Mouse (Mus musculus) midbrain, embryonic 15.5 days (tissue): Measurements from ENCODE around the gene Gcnt1. TPM values are rescaled to one million over a fixed set of nuclear protein-coding genes. Genes with fewer than 3 reads are reported as not detected.
A peak's percentile ranks its signal among the peaks of the same experiment; 100 is the strongest.

Source experiments
- ATAC-seq: fragments of 200-750 bp; cut with Nextera tagmentation; replicated peaks from 2 replicates; pipeline ENCODE4 v1.8.0; 2017; ENCODE audit warnings: moderate TSS enrichment
- H3K27ac ChIP-seq: fragments of 300-500 bp; sonication (generic); 2 replicates; pipeline ENCODE4 v1.5.1; 2015; ENCODE audit warnings: mild to moderate bottlenecking, inconsistent platforms
- H3K27me3 ChIP-seq: fragments of 300-500 bp; sonication (generic); replicated peaks from 2 replicates; pipeline ENCODE4 v1.6.1; 2015; ENCODE audit warnings: inconsistent platforms
- H3K36me3 ChIP-seq: fragments of 300-500 bp; sonication (generic); replicated peaks from 2 replicates; pipeline ENCODE4 v1.6.1; 2015; ENCODE audit warnings: inconsistent platforms
- H3K4me1 ChIP-seq: fragments of 300-500 bp; sonication (generic); 2 replicates; pipeline ENCODE4 v1.6.1; 2015; ENCODE audit warnings: inconsistent platforms
- H3K4me2 ChIP-seq: fragments of 300-500 bp; sonication (generic); 2 replicates; pipeline ENCODE4 v1.6.1; 2015; ENCODE audit warnings: inconsistent platforms, mild to moderate bottlenecking, moderate library complexity
- H3K4me3 ChIP-seq: fragments of 300-500 bp; sonication (generic); 2 replicates; pipeline ENCODE4 v1.5.1; 2015; ENCODE audit warnings: mild to moderate bottlenecking, inconsistent platforms
- H3K9ac ChIP-seq: fragments of 300-500 bp; sonication (generic); 2 replicates; pipeline ENCODE4 v1.6.1; 2015; ENCODE audit warnings: mild to moderate bottlenecking, inconsistent platforms
- H3K9me3 ChIP-seq: fragments of 300-500 bp; sonication (generic); 2 replicates; pipeline ENCODE4 v1.6.1; 2016; ENCODE audit warnings: inconsistent platforms
- WGBS: fragments of 180-500 bp; shearing (Covaris S2); methylation state at CpG from one replicate; pipeline ENCODE4 v1.1.7; 2015; ENCODE audit warnings: mixed read lengths; 5-methylcytosine and 5-hydroxymethylcytosine counted together
- polyA plus RNA-seq: library from polyadenylated mRNA; unstranded; fragments of >200 nt; fragmentation: Nextera tagmentation; extraction: Ambion mirVana; gene quantifications from 2 replicates; pipeline ENCODE4 v1.2.1, GENCODE M21; 2015

Gcnt1 gene
- polyA plus RNA-seq, 1 experiment from 2014 or later, result 0.45 TPM

DNA sequence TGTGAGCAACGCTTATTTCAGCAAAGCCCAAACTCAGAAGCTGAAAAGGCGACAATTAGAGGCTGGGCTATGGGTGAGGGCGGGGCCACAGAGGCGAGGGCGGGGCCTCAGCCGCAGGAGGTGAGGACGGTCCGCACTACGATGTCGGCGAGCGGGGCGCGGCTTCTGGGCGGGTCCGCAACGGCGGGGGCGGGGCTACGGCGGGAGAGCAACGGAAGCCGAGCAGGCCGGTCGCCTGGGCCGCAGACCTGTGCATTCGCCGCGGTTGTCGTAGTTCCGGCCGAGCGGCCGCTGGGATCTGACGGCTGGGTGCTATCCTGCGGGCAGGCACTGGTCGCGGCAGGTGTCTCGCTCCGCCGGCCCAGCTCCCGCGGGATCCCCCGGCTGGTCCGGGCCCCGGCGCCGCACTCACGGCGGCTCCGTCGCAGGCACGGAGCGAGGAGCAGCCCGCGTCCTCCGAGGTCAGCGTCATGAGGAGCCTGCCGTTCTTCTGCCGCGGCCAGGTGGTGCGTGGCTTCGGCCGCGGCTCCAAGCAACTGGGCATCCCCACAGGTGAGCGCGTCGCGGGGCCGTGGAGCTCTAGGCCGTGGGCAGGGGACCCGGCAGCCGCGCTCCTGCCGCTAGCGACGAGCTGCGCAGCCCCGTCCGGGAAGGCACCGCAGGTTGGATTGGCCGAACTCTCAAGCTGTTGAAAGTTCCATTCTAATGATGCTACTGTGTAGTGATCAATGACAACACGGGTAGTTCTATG, 21.4 kb upstream of the Gcnt1 start, which contains the start of gene Rfk:
Rfk (plus strand) TSS at position 203 of the 751 bp plus-strand sequence.
- ATAC-seq, result peak; percentile 98
- Histone ChIP-seq H3K4me2 (peak within 1 kb of the TSS; percentile 65), H3K4me1 (peaks cover 9% of the 10 kb centered on the region), H3K4me3 (peak within 1 kb of the TSS; percentile 65), H3K27me3 (peaks cover 5% of the 10 kb centered on the region; the same call in 1 of the 2 replicates), H3K27ac (peak within 1 kb of the TSS; percentile 75), H3K9ac (peak within 1 kb of the TSS; percentile 78), H3K9me3 (no peaks in the 10 kb centered on the region), H3K36me3 (peaks cover 4% of the 10 kb centered on the region; the same call in 1 of the 2 replicates)
- under 1% methylated on average over 77 of the region's 83 CpGs for WGBS

GRCm38 (mm10) chr19:17392866-17393265, 20.2 kb upstream of the Gcnt1 start:
- Histone ChIP-seq H3K27ac (no peak overlapping the region), H3K9ac (no peak overlapping the region), H3K9me3 (no peaks in the 10 kb centered on the region), H3K4me1 (peaks cover 9% of the 10 kb centered on the region), H3K4me2 (no peak overlapping the region), H3K4me3 (no peak overlapping the region), H3K27me3 (peaks cover 5% of the 10 kb centered on the region; the same call in 1 of the 2 replicates), H3K36me3 (no peaks in the 10 kb centered on the region)
- no peak for ATAC-seq
- WGBS, result 18% methylated on average over 3 of the region's 3 CpGs

- Histone ChIP-seq H3K27ac (no peak overlapping the region), H3K9me3 (no peaks in the 10 kb centered on the region), H3K9ac (no peak overlapping the region)
Measured at GRCm38 (mm10) chr19:17388404-17388803, 15.8 kb upstream of the Gcnt1 start.

DNA sequence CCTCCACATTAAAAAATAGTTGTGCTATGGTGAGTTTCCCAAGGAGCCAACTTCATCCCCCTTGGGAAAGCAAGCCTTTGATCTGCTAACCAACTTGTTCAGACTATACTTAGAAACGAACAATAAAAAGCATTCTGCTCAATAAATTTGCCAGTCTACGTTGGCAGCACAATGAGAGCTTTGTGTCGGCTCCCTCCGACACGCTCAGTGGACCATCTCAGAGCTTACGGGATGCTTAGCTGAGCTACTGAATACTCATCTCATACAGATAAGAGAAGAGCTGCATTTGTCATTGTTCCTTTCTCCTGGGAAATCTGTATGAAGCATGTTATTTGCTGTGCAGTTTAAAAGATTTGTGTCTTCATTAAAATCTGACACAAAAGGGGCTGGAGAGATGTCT, 13.8 kb upstream of the Gcnt1 start:
- ATAC-seq, result 0 out of 2 replicates have a peak, but pooled peaks have one; percentile 37
- WGBS, result 17% methylated on average over 6 of the region's 6 CpGs
- Histone ChIP-seq H3K9ac (no peak overlapping the region), H3K36me3 (no peaks in the 10 kb centered on the region), H3K4me1 (0 out of 2 replicates have a peak, but pooled peaks cover 2% of the 10 kb centered on the region), H3K4me2 (no peak overlapping the region), H3K9me3 (no peaks in the 10 kb centered on the region), H3K27ac (no peak overlapping the region), H3K4me3 (no peak overlapping the region), H3K27me3 (no peaks in the 10 kb centered on the region)

More at GRCm38 (mm10) chr19:17388404-17388803, 15.8 kb upstream of the Gcnt1 start:
- WGBS, result 19% methylated on average over 2 of the region's 2 CpGs
- ATAC-seq, result peak; percentile 44; the same call in 1 of the 2 replicates
- no peak overlapping the region for H3K4me2 ChIP-seq
- no peak overlapping the region for H3K4me3 ChIP-seq
- H3K36me3 ChIP-seq, result no peaks in the 10 kb centered on the region
- peaks cover 5% of the 10 kb centered on the region; the same call in 1 of the 2 replicates for H3K27me3 ChIP-seq
- H3K4me1 ChIP-seq, result 0 out of 2 replicates have a peak, but pooled peaks cover 2% of the 10 kb centered on the region

GRCm38 (mm10) chr19:17385426-17385825, 12.8 kb upstream of the Gcnt1 start:
- WGBS, result 42% methylated on average over 1 of the region's 1 CpGs

DNA sequence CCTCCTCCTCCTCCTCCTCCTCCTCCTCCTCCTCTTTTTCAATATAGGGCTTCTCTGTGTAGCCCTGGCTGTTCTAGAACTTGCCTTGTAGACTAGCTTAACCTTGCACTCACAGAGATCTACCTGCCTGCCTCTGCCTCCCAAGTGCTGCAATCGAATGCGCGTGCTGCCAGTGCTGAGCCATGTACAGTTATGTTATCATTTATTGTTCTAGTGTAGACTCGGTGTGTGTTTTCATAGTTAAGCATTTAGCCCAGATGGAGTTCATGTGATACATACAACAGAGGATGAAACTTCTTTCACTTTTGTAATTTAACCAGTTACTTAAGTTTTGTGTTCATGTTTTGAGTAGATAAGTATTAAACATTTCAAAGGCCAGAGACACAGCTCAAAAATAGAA, 12.4 kb upstream of the Gcnt1 start:
- H3K9ac ChIP-seq, result no peak overlapping the region
- no peaks in the 10 kb centered on the region for H3K9me3 ChIP-seq
- H3K4me2 ChIP-seq, result no peak overlapping the region
- H3K36me3 ChIP-seq, result no peaks in the 10 kb centered on the region
- H3K4me3 ChIP-seq, result no peak overlapping the region
- ATAC-seq, result no peak
- H3K27ac ChIP-seq, result no peak overlapping the region
- H3K27me3 ChIP-seq, result no peaks in the 10 kb centered on the region
- 0 out of 2 replicates have a peak, but pooled peaks cover 2% of the 10 kb centered on the region for H3K4me1 ChIP-seq
- WGBS, result 97% methylated on average over 4 of the region's 4 CpGs

More at GRCm38 (mm10) chr19:17385426-17385825, 12.8 kb upstream of the Gcnt1 start:
- Histone ChIP-seq H3K9me3 (no peaks in the 10 kb centered on the region), H3K36me3 (no peaks in the 10 kb centered on the region), H3K4me2 (no peak overlapping the region), H3K27ac (no peak overlapping the region), H3K4me3 (no peak overlapping the region), H3K4me1 (0 out of 2 replicates have a peak, but pooled peaks cover 2% of the 10 kb centered on the region), H3K27me3 (no peaks in the 10 kb centered on the region), H3K9ac (no peak overlapping the region)
- ATAC-seq, result no peak

DNA sequence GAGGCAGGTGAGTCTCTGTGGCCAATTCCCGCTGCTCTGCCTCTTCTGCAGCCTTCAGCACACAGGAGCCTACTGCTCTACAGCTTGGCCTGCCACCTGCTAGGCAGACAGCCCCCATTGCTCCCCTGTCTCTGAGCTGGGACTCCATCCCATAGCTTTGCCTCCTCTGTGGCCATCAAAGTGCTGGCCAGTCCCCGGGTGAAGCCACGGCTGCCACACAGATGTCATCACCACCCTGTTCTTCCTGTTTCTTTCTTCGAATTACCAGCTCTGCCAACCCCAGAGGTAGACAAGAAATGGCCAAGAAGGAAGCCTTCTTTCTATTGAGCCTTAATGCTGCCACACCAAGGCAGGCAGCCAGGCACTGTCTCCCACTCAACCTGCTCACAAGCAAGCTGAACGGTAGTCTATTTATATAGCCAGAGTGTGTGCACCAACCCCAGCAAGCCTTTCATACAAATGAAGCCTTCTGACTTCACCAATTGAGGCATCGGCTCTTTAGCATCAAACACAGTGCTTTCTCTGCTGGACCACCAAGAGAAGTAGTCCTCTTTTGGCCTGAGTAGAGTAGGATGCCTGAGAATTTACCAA, 10.3 kb upstream of the Gcnt1 start:
- Histone ChIP-seq H3K27me3 (no peaks in the 10 kb centered on the region), H3K36me3 (no peaks in the 10 kb centered on the region), H3K9me3 (no peaks in the 10 kb centered on the region), H3K4me3 (no peak overlapping the region), H3K4me1 (0 out of 2 replicates have a peak, but pooled peaks cover 2% of the 10 kb centered on the region), H3K4me2 (no peak overlapping the region), H3K9ac (no peak overlapping the region), H3K27ac (no peak overlapping the region)
- 83% methylated on average over 6 of the region's 6 CpGs for WGBS
- ATAC-seq, result no peak

- 82% methylated on average over 7 of the region's 7 CpGs for WGBS
- no peak overlapping the region for H3K9ac ChIP-seq
- H3K27ac ChIP-seq, result no peak overlapping the region
- no peak overlapping the region for H3K4me3 ChIP-seq
- H3K27me3 ChIP-seq, result no peaks in the 10 kb centered on the region
- no peak overlapping the region for H3K4me2 ChIP-seq
- no peaks in the 10 kb centered on the region for H3K36me3 ChIP-seq
- no peak for ATAC-seq
- no peaks in the 10 kb centered on the region for H3K9me3 ChIP-seq
- H3K4me1 ChIP-seq, result no peaks in the 10 kb centered on the region
Measured at GRCm38 (mm10) chr19:17380549-17380948, 7.9 kb upstream of the Gcnt1 start.

DNA sequence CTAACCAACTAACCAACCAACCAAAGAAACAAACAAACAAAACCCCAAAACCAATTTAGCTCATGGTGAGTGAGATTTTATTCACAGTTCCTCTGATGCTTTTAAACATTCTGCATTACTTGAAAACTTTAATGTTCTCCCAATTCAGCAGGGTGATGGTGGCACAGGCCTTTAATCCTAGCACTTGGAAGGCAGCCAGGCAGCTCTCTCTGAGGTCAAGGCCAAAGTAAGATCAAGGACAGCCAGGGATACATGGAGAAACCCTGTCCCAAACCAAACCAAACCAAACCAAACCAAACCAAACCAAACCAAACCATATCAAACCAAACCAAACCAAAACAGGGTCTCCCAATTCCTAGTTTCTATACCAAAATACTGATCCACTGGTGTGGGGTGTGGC, 6.2 kb upstream of the Gcnt1 start:
- Histone ChIP-seq H3K4me3 (no peak overlapping the region), H3K27ac (no peak overlapping the region), H3K9ac (no peak overlapping the region), H3K27me3 (no peaks in the 10 kb centered on the region), H3K4me2 (no peak overlapping the region), H3K36me3 (no peaks in the 10 kb centered on the region), H3K9me3 (no peaks in the 10 kb centered on the region), H3K4me1 (no peaks in the 10 kb centered on the region)
- ATAC-seq, result no peak

DNA sequence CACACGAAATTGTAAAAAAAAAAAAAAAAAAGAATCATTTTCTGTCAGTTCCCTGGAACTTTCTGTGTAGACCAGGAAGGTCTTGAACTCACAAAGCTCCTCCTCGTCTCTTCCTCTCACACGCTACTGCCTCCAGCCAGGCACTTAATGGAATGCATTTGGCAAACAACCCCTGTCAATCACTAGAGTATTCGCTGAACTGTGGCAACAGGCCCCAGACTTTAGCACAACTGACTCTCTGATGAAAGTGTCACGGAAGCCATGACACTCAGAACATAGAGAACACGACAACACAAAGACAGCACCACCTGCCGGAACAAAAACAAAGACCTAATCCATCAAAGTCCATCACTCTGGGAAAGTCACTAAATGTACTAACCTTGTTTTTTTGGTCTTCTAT, 3.1 kb downstream of the Gcnt1 start:
- Histone ChIP-seq H3K27me3 (no peaks in the 10 kb centered on the region), H3K36me3 (no peaks in the 10 kb centered on the region), H3K27ac (no peak overlapping the region), H3K4me1 (no peaks in the 10 kb centered on the region), H3K9ac (no peak overlapping the region), H3K4me2 (no peak overlapping the region), H3K4me3 (no peak overlapping the region), H3K9me3 (no peaks in the 10 kb centered on the region)
- no peak for ATAC-seq
- WGBS, result 52% methylated on average over 7 of the region's 7 CpGs

- ATAC-seq, result no peak
Measured at GRCm38 (mm10) chr19:17368557-17368956, 4.1 kb downstream of the Gcnt1 start.

DNA sequence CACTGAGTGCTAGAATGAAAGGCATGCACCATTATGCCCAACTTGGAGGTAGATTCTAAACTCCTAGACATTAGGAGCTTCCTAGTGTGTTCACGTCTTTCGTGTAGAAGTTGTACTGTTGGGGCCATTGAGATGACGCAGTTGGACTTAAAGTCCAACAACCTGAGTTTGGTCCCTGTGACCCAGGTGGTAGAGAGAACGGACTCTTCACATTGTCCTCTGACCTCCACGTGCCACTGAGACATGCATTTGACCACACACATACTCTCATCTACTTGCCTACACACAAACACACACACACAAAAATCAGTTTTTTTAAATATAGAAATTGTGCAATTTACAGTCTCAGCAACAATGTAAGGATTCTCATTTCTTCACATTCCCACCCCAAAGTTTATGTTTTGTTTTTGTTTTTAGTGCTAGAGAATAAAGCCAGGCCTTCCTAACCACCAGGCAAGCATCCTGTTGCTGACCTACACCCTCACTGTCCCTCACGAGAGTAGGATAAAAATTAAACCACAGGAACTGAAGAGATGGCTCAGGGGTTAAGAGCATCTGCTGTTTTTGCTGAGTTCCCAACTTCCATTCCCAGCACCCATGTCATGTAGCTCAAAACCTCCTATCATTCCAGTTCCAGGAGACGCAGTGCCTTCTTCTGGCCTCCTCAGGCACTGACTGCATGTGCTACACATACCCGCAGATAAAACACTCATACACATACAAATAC, 6.1 kb downstream of the Gcnt1 start:
- Histone ChIP-seq H3K4me2 (no peak overlapping the region), H3K27me3 (no peaks in the 10 kb centered on the region), H3K4me1 (no peaks in the 10 kb centered on the region), H3K36me3 (no peaks in the 10 kb centered on the region), H3K9me3 (no peaks in the 10 kb centered on the region), H3K9ac (no peak overlapping the region), H3K27ac (no peak overlapping the region), H3K4me3 (no peak overlapping the region)
- no peak for ATAC-seq
- WGBS, result 95% methylated on average over 8 of the region's 8 CpGs

More at GRCm38 (mm10) chr19:17368557-17368956, 4.1 kb downstream of the Gcnt1 start:
- Histone ChIP-seq H3K4me2 (no peak overlapping the region), H3K36me3 (no peaks in the 10 kb centered on the region), H3K4me1 (no peaks in the 10 kb centered on the region), H3K9ac (no peak overlapping the region), H3K9me3 (no peaks in the 10 kb centered on the region), H3K27me3 (no peaks in the 10 kb centered on the region), H3K4me3 (no peak overlapping the region), H3K27ac (no peak overlapping the region)
- WGBS, result 95% methylated on average over 9 of the region's 9 CpGs
